Mouse (Mus musculus): ENCODE results near the gene Stard3. TPM values are rescaled to one million over a fixed set of nuclear protein-coding genes. Genes with fewer than 3 reads are reported as not detected.

The Stard3 gene
- polyA plus RNA-seq, 1 experiment from 2014 or later = 42.8 TPM

DNA sequence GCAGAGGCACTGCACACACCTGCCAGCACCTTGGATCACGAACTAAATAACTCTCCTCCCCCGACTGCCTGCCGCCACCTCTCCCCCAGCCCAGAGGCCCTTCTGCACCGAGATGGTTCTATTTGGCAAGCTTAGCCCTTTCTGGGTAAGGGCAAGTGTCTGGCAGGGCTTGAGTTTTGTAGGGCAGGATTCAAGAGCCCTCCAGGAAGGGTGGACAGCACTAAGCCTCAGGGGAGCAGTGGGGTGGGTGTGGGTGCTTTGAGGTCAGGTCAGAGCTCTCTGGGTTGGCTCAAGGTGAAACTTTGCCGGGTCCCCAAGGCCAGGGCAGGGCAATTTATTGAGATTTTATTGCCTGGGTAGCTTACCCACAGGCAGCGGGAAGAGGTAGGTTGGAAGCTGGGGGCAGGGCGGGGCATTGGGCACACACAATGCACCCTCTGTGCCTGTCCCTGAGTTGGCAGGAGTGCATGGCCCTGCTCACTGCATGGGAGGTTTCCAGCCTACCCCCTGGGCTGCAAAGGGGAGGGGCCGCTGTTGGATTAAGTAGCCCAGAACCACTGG is 4.4 kb upstream of the Stard3 start:
- Histone ChIP-seq H3K27ac (no peak overlapping the region), H3K9ac (ENCODE audit: low read depth, low read length) (no peak overlapping the region), H3K4me1 (replicated peaks; ENCODE audit: insufficient read depth, low read length) (peaks cover 9% of the 10 kb centered on the region), H3K4me2 (ENCODE audit: low read length) (no peak overlapping the region), H3K9me3 (replicated peaks; ENCODE audit: low read length) (no peaks in the 10 kb centered on the region), H3K36me3 (ENCODE audit: insufficient read depth, low read length) (no peaks in the 10 kb centered on the region), H3K4me3 (replicated peaks; ENCODE audit: low read depth, low read length) (no peak overlapping the region), H3K27me3 (ENCODE audit: insufficient read depth, low read length) (peaks cover 19% of the 10 kb centered on the region)
- no peak for TF ChIP-seq CTCF (IDR thresholded peaks at IDR 0.05; ENCODE audit: low read depth)
- WGBS = 20% methylated on average over 8 of the region's 8 CpGs
- DNase-seq (ENCODE audit: low spot score) = no peak
- ATAC-seq (replicated peaks; ENCODE audit: low FRiP score, low read depth) = no peak

DNA sequence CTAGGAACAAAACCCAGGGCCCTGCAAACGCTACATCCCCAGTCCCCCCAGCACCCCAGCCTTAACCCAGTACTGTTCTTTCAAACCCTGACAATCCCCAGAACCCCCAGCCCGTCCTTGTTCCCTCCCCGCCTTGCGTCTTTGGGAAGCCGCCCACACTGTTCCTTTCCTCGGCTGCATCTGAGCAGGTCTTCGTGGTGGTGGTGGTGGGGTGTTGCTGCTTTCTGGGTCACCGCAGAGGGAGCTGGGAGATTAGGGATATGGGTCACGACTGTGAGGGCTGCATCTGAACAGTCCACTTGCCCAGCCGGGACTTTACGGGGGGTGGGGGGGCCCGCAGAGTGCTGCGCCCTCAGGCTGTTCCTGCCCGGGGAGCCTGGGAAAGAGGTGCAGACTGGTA is 3.7 kb upstream of the Stard3 start:
- no peak overlapping the region for H3K27ac ChIP-seq
- ATAC-seq (replicated peaks; ENCODE audit: low FRiP score, low read depth) (no peak), DNase-seq (ENCODE audit: low spot score) (no peak)
- WGBS = 65% methylated on average over 14 of the region's 14 CpGs
- peaks cover 16% of the 10 kb centered on the region for H3K27me3 ChIP-seq (ENCODE audit: insufficient read depth, low read length)
- H3K4me1 ChIP-seq (replicated peaks; ENCODE audit: insufficient read depth, low read length) = peaks cover 13% of the 10 kb centered on the region
- H3K4me2 ChIP-seq (ENCODE audit: low read length) = no peak overlapping the region
- H3K36me3 ChIP-seq (ENCODE audit: insufficient read depth, low read length) = no peaks in the 10 kb centered on the region
- no peak overlapping the region for H3K4me3 ChIP-seq (replicated peaks; ENCODE audit: low read depth, low read length)
- H3K9ac ChIP-seq (ENCODE audit: low read depth, low read length) = no peak overlapping the region
- no peak for TF ChIP-seq CTCF (IDR thresholded peaks at IDR 0.05; ENCODE audit: low read depth)
- H3K9me3 ChIP-seq (replicated peaks; ENCODE audit: low read length) = no peaks in the 10 kb centered on the region

DNA sequence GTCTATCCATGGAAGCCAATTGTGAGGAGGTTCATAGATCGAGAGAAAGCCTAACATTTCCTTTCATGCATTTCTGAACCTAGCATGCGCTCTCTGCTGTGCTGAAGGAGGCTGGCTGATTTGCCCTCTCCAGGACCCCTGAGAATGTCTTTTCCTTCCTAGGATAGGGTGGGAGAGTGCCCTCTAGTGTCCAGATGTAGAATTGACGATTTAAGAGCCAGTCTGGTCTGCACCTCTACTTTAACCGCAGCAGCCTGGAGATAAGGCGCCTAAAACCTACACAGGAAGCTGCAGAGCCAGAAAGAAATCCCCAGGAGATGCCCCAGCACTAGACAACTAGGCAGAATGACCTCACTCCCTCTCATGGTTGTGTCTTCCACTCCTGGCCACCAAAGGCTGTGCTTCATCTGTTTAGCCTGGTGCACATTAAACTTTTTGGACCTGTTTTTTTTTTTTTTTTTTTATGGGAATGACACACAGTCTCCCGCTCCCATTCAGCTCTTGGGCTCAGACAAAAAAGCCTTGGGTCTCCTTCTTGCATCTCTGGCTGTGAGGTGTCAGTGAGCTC is 2.4 kb upstream of the Stard3 start:
- WGBS = 4% methylated on average over 6 of the region's 6 CpGs

DNA sequence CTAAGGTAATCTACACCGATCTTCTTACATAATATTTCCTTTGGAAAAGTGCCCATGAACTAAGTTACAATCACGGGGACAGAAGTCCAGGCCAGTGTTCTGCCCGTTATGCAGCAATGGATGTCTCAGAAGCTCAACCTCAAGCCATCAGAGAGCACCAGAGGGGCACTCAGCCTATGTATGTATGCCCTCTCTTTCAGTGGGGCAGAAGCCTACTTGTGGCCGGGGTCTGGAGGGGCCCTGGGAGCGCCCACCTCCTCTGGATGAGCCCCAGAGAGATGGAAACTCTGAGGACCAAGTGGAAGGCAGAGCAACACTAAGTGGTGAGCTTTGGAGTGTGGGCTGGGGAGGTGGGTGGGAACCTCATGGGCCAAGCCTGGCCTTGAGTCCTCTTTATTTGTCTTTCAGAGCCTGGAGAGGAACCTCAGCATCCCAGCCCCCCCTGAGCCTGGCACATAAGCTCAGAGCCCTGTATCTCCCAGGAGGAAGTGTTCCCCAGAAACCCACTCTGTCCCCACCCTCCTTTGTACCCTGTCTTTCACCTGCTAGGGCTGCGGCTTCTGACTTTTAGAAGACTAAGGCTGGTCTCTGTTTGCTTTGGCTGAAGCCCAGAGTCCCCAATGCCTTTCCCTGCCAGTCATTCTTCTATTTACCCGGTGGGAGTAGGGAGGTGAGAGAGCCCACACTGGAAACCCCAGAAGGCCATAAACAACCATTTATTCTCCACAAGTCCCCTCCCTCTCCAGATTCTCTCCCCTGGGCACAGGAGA is 1.4 kb upstream of the Stard3 start:
- Histone ChIP-seq H3K4me3 (replicated peaks; ENCODE audit: low read depth, low read length) (no peak overlapping the region), H3K9me3 (replicated peaks; ENCODE audit: low read length) (no peaks in the 10 kb centered on the region), H3K27ac (peak overlapping the region; percentile 97), H3K27me3 (ENCODE audit: insufficient read depth, low read length) (no peaks in the 10 kb centered on the region), H3K36me3 (ENCODE audit: insufficient read depth, low read length) (no peaks in the 10 kb centered on the region), H3K4me2 (ENCODE audit: low read length) (peak overlapping the region; percentile 76), H3K4me1 (replicated peaks; ENCODE audit: insufficient read depth, low read length) (peaks cover 28% of the 10 kb centered on the region), H3K9ac (ENCODE audit: low read depth, low read length) (no peak overlapping the region)
- no peak for TF ChIP-seq CTCF (IDR thresholded peaks at IDR 0.05; ENCODE audit: low read depth)
- WGBS = 53% methylated on average over 7 of the region's 7 CpGs
- ATAC-seq (replicated peaks; ENCODE audit: low FRiP score, low read depth) = no peak
- no peak for DNase-seq (ENCODE audit: low spot score)

More for the DNA sequence above, 2.4 kb upstream of the Stard3 start:
- TF ChIP-seq CTCF (IDR thresholded peaks at IDR 0.05; ENCODE audit: low read depth) = peak; percentile 92
- DNase-seq (ENCODE audit: low spot score) (peak; percentile 95), ATAC-seq (replicated peaks; ENCODE audit: low FRiP score, low read depth) (no peak)
- H3K4me3 ChIP-seq (replicated peaks; ENCODE audit: low read depth, low read length) = no peak overlapping the region
- H3K9me3 ChIP-seq (replicated peaks; ENCODE audit: low read length) = no peaks in the 10 kb centered on the region
- peaks cover 4% of the 10 kb centered on the region; the same call in 1 of the 2 replicates for H3K27me3 ChIP-seq (ENCODE audit: insufficient read depth, low read length)
- H3K4me1 ChIP-seq (replicated peaks; ENCODE audit: insufficient read depth, low read length) = peaks cover 18% of the 10 kb centered on the region
- H3K36me3 ChIP-seq (ENCODE audit: insufficient read depth, low read length) = no peaks in the 10 kb centered on the region
- H3K27ac ChIP-seq = no peak overlapping the region
- H3K9ac ChIP-seq (ENCODE audit: low read depth, low read length) = no peak overlapping the region
- H3K4me2 ChIP-seq (ENCODE audit: low read length) = no peak overlapping the region

DNA sequence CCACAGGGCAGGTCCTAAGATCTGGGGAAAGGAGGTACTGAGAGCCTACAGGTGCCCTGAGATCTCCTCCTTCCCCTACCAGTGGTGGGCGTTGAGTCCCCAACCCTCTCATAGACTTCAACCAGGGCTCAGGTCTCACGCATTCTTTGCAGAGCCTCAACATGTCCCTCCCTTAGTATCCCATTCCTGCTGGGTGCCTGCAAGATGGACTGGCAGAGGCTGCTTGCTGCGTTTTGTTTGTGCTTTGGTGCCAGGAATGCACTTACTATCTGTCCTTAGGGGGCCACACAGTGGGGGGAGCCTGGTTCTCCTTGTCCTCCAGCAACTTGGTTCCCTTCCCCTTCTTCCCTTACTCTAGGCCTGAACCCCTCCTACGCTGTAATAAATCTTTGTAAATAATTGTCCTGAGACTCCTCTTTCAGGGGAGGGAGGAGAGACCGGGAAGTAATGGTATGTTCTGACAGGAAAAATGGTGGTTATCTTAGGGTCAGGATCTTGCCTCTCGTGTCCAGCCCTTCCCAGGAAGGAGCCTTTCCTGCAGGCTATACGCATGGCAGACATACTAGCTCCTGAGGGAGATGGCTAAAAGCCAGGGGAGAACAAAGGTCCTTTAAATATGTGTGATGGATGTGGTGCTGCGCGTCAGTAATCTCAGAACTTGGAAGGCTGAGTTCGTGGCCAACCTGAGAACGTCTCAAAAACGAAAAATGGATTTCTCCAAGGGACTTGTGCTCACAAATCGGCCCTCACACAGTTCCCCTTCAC is 590 bp upstream of the Stard3 start:
- WGBS = 6% methylated on average over 13 of the region's 13 CpGs
- no peaks in the 10 kb centered on the region for H3K27me3 ChIP-seq (ENCODE audit: insufficient read depth, low read length)
- H3K4me1 ChIP-seq (replicated peaks; ENCODE audit: insufficient read depth, low read length) = peaks cover 29% of the 10 kb centered on the region
- no peak for TF ChIP-seq CTCF (IDR thresholded peaks at IDR 0.05; ENCODE audit: low read depth)
- H3K4me2 ChIP-seq (ENCODE audit: low read length) = peak overlapping the region; percentile 76
- peak overlapping the region; percentile 77 for H3K4me3 ChIP-seq (replicated peaks; ENCODE audit: low read depth, low read length)
- DNase-seq (ENCODE audit: low spot score) (peak; percentile 91), ATAC-seq (replicated peaks; ENCODE audit: low FRiP score, low read depth) (peak; percentile 21; the same call in 1 of the 2 replicates)
- H3K27ac ChIP-seq = peak overlapping the region; percentile 97
- no peaks in the 10 kb centered on the region for H3K9me3 ChIP-seq (replicated peaks; ENCODE audit: low read length)
- peak overlapping the region; percentile 39 for H3K9ac ChIP-seq (ENCODE audit: low read depth, low read length)
- H3K36me3 ChIP-seq (ENCODE audit: insufficient read depth, low read length) = no peaks in the 10 kb centered on the region
